Mouse (Mus musculus) embryonic fibroblast, embryonic 13.5 days (primary cell): Measurements from ENCODE around the gene Ech1. TPM values are rescaled to one million over a fixed set of nuclear protein-coding genes. Genes with fewer than 3 reads are reported as not detected.
A peak's percentile ranks its signal among the peaks of the same experiment; 100 is the strongest.

Experiments used
- H3K27ac ChIP-seq: 2 replicates; pipeline ENCODE4 v1.5.1; 2012; ENCODE audit warnings: low read length, control low read depth, inconsistent platforms; ENCODE audit not compliant: insufficient read depth
- H3K4me1 ChIP-seq: 2 replicates; pipeline ENCODE4 v1.6.1; 2011; ENCODE audit warnings: low read length; ENCODE audit not compliant: control insufficient read depth, insufficient read depth
- H3K4me3 ChIP-seq: 2 replicates; pipeline ENCODE4 v1.5.1; 2011; ENCODE audit warnings: mild to moderate bottlenecking, control low read depth, low read length; ENCODE audit not compliant: insufficient read depth
- CTCF ChIP-seq: IDR thresholded peaks from 2 replicates; pipeline ENCODE4 v1.5.1; 2011; ENCODE audit warnings: mild to moderate bottlenecking, control low read depth, low read length, moderate library complexity, borderline replicate concordance; ENCODE audit not compliant: insufficient read depth
- POLR2A ChIP-seq: IDR thresholded peaks from 2 replicates; pipeline ENCODE4 v1.6.1; 2011; ENCODE audit warnings: low read depth, mild to moderate bottlenecking, control low read depth, low read length, moderate library complexity
- polyA plus RNA-seq: library from polyadenylated mRNA; stranded (reverse); fragments of >200 nt; gene quantifications from 2 replicates; pipeline ENCODE4 v1.2.4, GENCODE M21; 2011; ENCODE audit warnings: low read depth; ENCODE audit not compliant: missing spikeins, insufficient read length

The Ech1 gene
- polyA plus RNA-seq, 1 experiment, result 80.4 TPM

DNA sequence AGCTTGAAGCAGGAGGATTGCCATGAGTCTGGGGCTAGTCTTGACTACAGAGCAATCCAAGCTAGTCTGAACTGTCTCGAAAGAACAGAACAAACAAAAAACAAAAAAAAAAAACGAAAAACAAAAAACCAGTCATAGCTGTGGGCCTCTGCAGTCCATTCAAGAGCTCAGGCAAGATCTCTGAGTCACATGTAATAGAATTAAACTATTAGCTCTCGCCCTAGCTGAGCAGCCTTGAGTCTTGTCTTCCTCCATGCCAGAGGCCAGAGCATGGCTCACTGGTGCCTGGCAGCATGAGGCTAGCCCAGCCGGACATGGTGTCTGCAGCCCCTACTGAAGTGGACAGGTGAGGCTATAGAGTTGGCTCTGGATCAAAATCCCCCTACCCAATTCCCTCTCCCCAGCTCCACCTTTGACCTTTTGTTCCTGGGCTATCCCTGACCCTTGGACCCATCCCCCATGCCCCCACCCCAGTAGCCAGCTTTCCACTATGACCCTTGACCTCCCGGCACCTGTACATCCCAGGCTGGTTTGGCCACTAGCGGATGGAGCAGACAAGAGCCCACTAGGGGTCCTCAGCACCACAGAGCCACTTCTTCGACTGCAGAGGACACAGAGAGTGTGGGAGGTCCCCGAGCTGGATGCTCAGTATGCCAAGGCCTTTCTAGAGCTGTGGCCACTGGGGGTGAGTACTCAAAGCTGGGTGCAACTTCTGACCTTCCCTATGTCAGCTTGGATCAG lies 34.8 kb upstream of the Ech1 start:
- no peak overlapping the region for H3K4me3 ChIP-seq
- peaks cover 3% of the 10 kb centered on the region; the same call in 1 of the 2 replicates for H3K4me1 ChIP-seq
- no peak for TF ChIP-seq POLR2A
- TF ChIP-seq CTCF, result no peak
- H3K27ac ChIP-seq, result peak overlapping the region; percentile 35; the same call in 1 of the 2 replicates

DNA sequence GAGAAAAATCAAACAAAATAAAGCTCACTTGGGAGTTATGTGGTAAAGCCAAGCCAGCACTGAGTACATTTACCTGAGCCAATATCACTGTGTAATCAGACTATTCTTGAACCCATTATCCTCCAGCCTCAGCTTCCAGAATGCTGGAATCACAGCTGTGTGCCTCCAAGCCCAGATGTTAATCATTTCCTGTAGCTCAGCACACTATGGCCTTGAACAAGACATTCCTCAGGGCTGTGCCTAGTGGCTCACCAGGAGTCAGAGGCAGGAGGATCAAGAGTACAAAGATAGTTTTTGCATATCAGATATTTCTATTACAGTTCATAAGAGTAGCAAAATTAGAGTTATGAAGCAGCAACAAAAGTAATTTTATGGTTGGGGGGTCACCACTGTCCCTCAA lies 33.3 kb upstream of the Ech1 start:
- TF ChIP-seq POLR2A (no peak), CTCF (no peak)
- no peak overlapping the region for H3K4me3 ChIP-seq
- peaks cover 3% of the 10 kb centered on the region; the same call in 1 of the 2 replicates for H3K4me1 ChIP-seq
- H3K27ac ChIP-seq, result no peak overlapping the region

- Histone ChIP-seq H3K4me3 (no peak overlapping the region), H3K27ac (no peak overlapping the region), H3K4me1 (peaks cover 3% of the 10 kb centered on the region; the same call in 1 of the 2 replicates)
- no peak for TF ChIP-seq CTCF
- no peak for TF ChIP-seq POLR2A
Observed at GRCm38 (mm10) chr7:28792391-28793185, 32.4 kb upstream of the Ech1 start.

- Histone ChIP-seq H3K4me3 (no peak overlapping the region), H3K27ac (no peak overlapping the region), H3K4me1 (peaks cover 3% of the 10 kb centered on the region; the same call in 1 of the 2 replicates)
- no peak for TF ChIP-seq CTCF
- TF ChIP-seq POLR2A, result no peak
Observed at GRCm38 (mm10) chr7:28793834-28794233, 31.2 kb upstream of the Ech1 start.

- peaks cover 3% of the 10 kb centered on the region; the same call in 1 of the 2 replicates for H3K4me1 ChIP-seq
- no peak overlapping the region for H3K27ac ChIP-seq
- no peak overlapping the region for H3K4me3 ChIP-seq
- no peak for TF ChIP-seq POLR2A
Observed at GRCm38 (mm10) chr7:28794496-28794895, 30.5 kb upstream of the Ech1 start.

DNA sequence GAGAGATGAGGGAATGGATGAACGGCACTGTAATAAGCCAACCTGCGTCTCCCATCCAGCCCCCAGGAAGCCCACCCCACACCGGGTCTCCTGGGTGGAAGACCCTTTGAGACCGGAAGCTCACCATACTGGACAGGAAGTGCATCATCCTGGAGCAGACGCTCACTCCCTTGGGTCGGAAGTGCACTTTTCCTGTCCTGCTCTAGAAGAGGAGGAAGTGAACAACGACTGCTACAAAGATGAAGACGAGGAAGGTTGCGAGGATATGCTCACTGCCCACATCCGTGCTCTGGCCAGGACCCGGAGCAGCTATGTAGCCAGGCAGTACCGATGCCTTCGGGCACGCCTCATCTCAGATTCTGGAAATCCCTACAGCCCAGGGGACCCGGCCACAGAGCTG lies 29.2 kb upstream of the Ech1 start:
- TF ChIP-seq CTCF (no peak), POLR2A (no peak)
- H3K4me3 ChIP-seq, result no peak overlapping the region
- no peaks in the 10 kb centered on the region for H3K4me1 ChIP-seq
- H3K27ac ChIP-seq, result no peak overlapping the region

DNA sequence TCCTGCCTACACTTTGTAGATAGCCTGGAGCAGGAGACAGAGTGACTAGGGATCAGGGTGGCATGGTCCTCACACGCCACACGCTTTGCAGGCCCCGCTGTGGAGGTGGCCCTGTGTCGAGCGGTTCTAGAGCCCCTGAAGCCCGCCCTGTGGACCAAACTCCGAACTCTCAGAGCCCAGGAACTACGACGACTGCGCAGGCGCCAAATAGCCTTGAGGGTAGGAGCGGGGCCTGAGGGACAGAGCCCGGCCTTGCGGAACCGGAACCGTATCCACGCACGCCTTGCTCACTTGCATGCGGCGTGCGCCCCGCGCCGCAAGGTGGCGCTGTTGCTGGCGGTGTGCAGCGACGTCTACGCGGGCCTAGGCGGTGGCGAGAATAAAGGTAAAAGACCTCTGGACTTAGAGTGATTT lies 28.4 kb upstream of the Ech1 start:
- no peak overlapping the region for H3K27ac ChIP-seq
- H3K4me1 ChIP-seq, result 0 out of 2 replicates have a peak, but pooled peaks cover 1% of the 10 kb centered on the region
- H3K4me3 ChIP-seq, result no peak overlapping the region
- TF ChIP-seq CTCF, result peak; percentile 99
- no peak for TF ChIP-seq POLR2A

- Histone ChIP-seq H3K4me1 (peaks cover 18% of the 10 kb centered on the region), H3K27ac (no peak overlapping the region), H3K4me3 (no peak overlapping the region)
- TF ChIP-seq CTCF (no peak), POLR2A (no peak)
Observed at GRCm38 (mm10) chr7:28799994-28800393, 25.0 kb upstream of the Ech1 start.

DNA sequence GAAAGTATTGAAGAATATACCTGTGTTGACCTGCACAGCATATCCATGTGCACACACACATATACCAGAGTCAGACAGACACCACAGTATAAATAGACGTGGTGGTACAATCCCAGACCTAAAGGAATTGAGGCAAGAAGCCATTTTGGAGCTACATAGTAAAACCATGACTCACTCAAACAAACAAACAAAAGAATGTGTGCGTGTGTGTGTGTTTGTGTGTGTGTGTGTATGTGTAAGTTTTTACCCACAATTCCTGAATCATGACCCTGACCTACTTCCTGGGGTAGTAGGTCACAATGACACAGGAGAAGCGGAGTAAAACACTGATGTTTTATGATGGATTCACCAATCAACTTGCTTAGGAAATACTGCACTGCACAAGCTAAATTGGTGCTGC lies 23.6 kb upstream of the Ech1 start:
- Histone ChIP-seq H3K27ac (peak overlapping the region; percentile 99), H3K4me3 (no peak overlapping the region), H3K4me1 (peaks cover 18% of the 10 kb centered on the region)
- no peak for TF ChIP-seq POLR2A
- no peak for TF ChIP-seq CTCF
